Mouse (Mus musculus) intestine, embryonic 16.5 days (tissue): ENCODE data around the gene Acadm. TPM values are rescaled to one million over a fixed set of nuclear protein-coding genes. Genes with fewer than 3 reads are reported as not detected.

Source experiments
- ATAC-seq: fragments of 200-750 bp; cut with Nextera tagmentation; 2 replicates; pipeline ENCODE4 v1.8.0; 2017; ENCODE audit warnings: moderate TSS enrichment, moderate library complexity
- H3K27ac ChIP-seq: fragments of 300-500 bp; sonication (generic); 2 replicates; pipeline ENCODE4 v1.5.1; 2014; ENCODE audit warnings: mild to moderate bottlenecking, low read length
- H3K27me3 ChIP-seq: fragments of 300-500 bp; sonication (generic); replicated peaks from 2 replicates; pipeline ENCODE4 v1.6.1; 2014; ENCODE audit warnings: low read length, control low read depth, mixed read lengths; ENCODE audit not compliant: control insufficient read depth, insufficient read depth
- H3K36me3 ChIP-seq: fragments of 300-500 bp; sonication (generic); 2 replicates; pipeline ENCODE4 v1.6.1; 2014; ENCODE audit warnings: low read length, control low read depth; ENCODE audit not compliant: control insufficient read depth, insufficient read depth
- H3K4me1 ChIP-seq: fragments of 300-500 bp; sonication (generic); 2 replicates; pipeline ENCODE4 v1.6.1; 2014; ENCODE audit warnings: low read length, control low read depth, mixed read lengths; ENCODE audit not compliant: control insufficient read depth, insufficient read depth
- H3K4me2 ChIP-seq: fragments of 300-500 bp; sonication (generic); 2 replicates; pipeline ENCODE4 v1.6.1; 2014; ENCODE audit warnings: low read depth, low read length, control low read depth
- H3K4me3 ChIP-seq: fragments of 300-500 bp; sonication (generic); 2 replicates; pipeline ENCODE4 v1.5.1; 2014; ENCODE audit warnings: mild to moderate bottlenecking, low read length
- H3K9ac ChIP-seq: fragments of 300-500 bp; sonication (generic); 2 replicates; pipeline ENCODE4 v1.6.1; 2014; ENCODE audit warnings: low read depth, low read length
- H3K9me3 ChIP-seq: fragments of 300-500 bp; sonication (generic); 2 replicates; pipeline ENCODE4 v1.6.1; 2016; ENCODE audit warnings: low read length, control low read depth; ENCODE audit not compliant: control insufficient read depth
- WGBS: fragments of 180-500 bp; shearing (Covaris S2); extraction: QIAGEN DNeasy Blood & Tissue Kit; methylation state at CpG from one replicate; pipeline ENCODE4 v1.1.7; 2014; 5-methylcytosine and 5-hydroxymethylcytosine counted together
- polyA plus RNA-seq: library from polyadenylated mRNA; unstranded; fragments of >200 nt; fragmentation: Nextera tagmentation; extraction: Ambion mirVana; gene quantifications from 2 replicates; pipeline ENCODE4 v1.2.1, GENCODE M21; 2015

Acadm gene
- polyA plus RNA-seq, 1 experiment from 2014 or later: 146 TPM

DNA sequence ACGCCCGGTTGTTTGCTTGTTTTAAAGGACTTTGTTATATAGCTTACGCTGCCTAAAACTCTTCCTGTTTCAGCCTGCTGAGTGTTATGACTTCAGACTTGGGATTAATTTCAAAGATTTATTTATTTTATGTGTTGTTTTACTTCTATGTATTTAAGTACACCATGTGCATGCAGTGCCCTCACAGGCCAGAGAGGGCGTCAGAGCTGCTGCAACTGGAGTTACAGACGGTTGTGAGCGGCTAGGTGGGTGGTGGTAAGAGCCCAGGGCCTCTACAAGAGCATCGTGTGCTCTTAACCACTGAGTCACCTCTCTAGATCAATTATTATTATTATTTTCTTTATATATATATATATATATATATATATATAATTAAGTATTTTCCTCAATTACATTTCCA is 18.1 kb downstream of the Acadm start:
- Histone ChIP-seq H3K4me1 (no peaks in the 10 kb centered on the region), H3K9me3 (no peaks in the 10 kb centered on the region), H3K36me3 (peaks cover 8% of the 10 kb centered on the region), H3K27ac (no peak overlapping the region), H3K27me3 (no peaks in the 10 kb centered on the region), H3K4me2 (no peak overlapping the region), H3K9ac (no peak overlapping the region), H3K4me3 (no peak overlapping the region)
- ATAC-seq: no peak
- 88% methylated on average over 7 of the region's 7 CpGs for WGBS

DNA sequence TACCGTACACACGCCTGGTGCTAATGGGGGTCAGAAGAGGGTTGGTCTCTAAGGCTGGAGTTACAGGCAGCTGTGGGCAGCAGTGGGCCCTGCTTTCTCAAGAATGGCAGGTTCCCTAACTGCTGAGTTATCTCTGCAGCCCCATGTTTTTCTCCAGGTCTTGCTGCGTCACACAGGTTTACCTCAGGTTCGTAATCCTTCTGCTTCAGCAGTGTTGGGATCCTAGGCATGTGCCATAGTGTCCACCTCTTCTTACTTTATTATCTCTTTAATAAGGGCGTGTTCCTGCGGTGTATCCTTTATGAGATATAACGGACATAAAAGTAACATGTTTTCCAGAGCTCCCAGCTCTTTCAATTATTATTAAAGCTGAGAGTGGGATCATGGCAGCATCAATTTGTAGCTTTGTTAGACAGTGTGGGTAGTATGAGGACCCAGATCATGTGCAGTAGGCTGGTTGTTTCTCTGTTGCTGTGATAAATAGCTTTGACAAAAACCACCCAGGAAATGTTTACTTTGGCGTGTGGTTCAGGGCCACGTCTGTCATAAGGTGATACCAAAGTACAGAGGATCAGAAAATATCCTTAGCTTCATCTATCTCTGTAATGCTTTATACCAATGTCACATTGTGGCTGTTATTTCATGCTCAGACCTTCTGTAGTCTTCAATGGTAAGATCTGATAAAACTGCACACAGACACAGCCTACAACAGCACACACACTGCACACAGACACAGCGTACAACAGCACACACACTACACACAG is 23.1 kb downstream of the Acadm start:
- Histone ChIP-seq H3K4me2 (no peak overlapping the region), H3K9me3 (no peaks in the 10 kb centered on the region), H3K4me3 (no peak overlapping the region), H3K4me1 (no peaks in the 10 kb centered on the region), H3K9ac (no peak overlapping the region), H3K27me3 (no peaks in the 10 kb centered on the region), H3K36me3 (no peaks in the 10 kb centered on the region), H3K27ac (no peak overlapping the region)
- 80% methylated on average over 10 of the region's 10 CpGs for WGBS
- ATAC-seq: no peak

DNA sequence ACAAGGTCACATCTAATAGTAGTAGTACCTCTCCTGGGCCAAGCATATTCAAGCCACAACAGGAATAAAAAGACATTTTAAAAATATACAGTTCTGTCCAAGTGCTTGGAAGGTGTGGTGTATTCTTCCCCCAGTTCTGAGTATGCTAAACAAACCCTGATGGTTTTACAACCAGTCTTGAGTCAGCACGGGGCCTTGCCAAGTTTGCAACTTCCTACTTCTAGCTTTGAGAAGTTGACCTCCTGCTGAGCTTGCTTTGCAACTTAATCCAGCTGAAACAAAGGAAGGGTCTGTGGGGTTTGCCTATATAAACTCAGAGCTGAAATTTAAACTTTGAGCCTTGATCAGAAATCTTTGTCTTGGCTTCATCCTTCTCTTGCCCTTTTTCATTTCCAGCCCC is 27.2 kb downstream of the Acadm start:
- no peaks in the 10 kb centered on the region for H3K36me3 ChIP-seq
- no peak overlapping the region for H3K27ac ChIP-seq
- no peak overlapping the region for H3K9ac ChIP-seq
- no peaks in the 10 kb centered on the region for H3K27me3 ChIP-seq
- H3K4me2 ChIP-seq: no peak overlapping the region
- ATAC-seq: no peak
- no peaks in the 10 kb centered on the region for H3K9me3 ChIP-seq
- 4% methylated on average over 1 of the region's 1 CpGs for WGBS
- H3K4me1 ChIP-seq: 0 out of 2 replicates have a peak, but pooled peaks cover 3% of the 10 kb centered on the region
- no peak overlapping the region for H3K4me3 ChIP-seq

DNA sequence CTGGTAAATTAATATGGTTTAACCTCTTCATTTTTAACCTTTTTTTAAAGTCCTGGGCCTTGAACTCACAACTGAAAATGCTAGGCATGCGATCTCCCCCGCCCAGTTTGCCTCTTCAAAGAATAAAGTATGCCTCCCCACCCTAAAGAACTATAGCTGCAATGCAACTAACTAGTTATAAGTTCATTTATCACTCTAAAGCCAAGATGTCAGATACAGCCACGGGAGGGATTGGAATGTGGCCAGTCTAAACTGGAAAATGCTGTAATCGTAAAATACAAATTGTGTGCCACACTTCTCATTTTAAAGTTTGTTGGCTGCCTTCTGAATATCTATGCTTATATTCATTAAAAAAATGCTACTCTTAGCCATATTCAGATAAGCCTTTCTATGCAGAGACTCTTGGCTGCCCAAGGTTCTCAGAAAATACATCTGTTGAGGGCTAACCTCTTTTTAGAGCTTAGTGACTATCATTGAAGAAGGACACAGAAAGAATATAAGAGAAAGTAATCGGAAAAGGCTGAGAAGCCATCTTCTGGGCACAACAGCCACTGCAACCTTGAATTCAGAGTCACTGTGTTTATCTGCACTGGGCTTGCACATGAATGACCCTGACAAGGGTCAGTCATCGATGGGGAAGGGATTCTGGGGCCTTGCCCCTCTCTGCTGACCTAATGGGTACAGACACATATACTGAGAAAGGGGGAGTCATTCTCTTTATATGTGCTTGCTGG is 30.8 kb downstream of the Acadm start:
- H3K9me3 ChIP-seq: no peaks in the 10 kb centered on the region
- H3K4me3 ChIP-seq: peak overlapping the region; percentile 69; the same call in 1 of the 2 replicates
- peaks cover 26% of the 10 kb centered on the region for H3K4me1 ChIP-seq
- H3K4me2 ChIP-seq: peak overlapping the region; percentile 80
- peak overlapping the region; percentile 94; the same call in 1 of the 2 replicates for H3K27ac ChIP-seq
- no peaks in the 10 kb centered on the region for H3K27me3 ChIP-seq
- ATAC-seq: no peak
- 30% methylated on average over 6 of the region's 6 CpGs for WGBS
- peak overlapping the region; percentile 76; the same call in 1 of the 2 replicates for H3K9ac ChIP-seq
- H3K36me3 ChIP-seq: peaks cover 12% of the 10 kb centered on the region; the same call in 1 of the 2 replicates

DNA sequence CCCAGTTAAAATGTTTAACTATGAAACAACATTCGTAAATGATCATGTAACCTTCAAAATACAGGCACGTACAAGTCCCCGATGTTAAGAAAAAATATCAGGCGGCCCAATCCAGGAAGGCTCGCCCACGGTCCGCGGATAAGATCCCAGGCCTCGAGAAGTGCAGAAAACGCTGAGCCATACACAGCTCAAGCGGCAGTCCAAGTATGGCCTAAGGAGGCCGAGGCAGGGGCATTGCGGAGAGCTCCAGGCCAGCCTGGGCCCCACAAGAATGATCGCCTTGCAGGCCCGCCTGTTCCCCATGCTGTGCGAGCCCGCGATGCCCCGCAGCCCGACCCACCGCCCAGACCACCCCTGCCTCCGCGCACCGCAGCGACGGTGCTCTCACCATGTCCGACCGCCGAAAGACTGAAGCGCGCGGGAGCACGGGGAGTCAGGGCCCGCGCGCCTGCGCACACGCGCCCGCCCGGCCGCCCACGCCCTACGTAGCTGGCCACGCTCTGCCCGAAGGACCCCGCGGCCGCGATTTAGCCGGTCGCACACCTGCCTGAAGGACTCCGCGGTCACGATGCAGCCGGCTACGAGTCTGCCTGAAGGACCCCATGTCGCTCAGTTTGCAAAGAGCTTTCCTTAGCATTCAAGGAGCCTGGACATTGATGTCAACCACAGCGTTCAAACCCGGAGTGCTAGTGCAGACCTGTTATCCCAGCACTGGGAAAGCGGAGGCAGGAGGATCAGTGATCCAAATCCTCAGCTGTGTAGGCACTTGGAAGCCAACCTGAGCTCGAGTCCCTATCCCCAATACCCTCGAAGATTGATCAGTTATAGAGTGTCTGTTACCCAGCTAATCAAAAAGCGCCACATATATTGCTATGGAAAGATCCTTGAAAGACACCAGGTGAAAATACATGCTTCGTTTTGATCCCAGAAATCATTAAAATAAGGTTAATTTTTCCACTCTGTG is 31.6 kb downstream of the Acadm start, which contains the start of gene Rabggtb:
Gene Rabggtb, minus strand, starts transcription at position 464 of the 964 bp plus-strand sequence.
- Histone ChIP-seq H3K27ac (peak within 1 kb of the TSS; percentile 94), H3K4me3 (peak within 1 kb of the TSS; percentile 69), H3K4me1 (peaks cover 26% of the 10 kb centered on the region), H3K9me3 (no peaks in the 10 kb centered on the region), H3K27me3 (no peaks in the 10 kb centered on the region), H3K9ac (peak within 1 kb of the TSS; percentile 97), H3K4me2 (peak within 1 kb of the TSS; percentile 80), H3K36me3 (peaks cover 16% of the 10 kb centered on the region)
- WGBS: under 1% methylated on average over 65 of the region's 65 CpGs
- ATAC-seq: peak; percentile 94

DNA sequence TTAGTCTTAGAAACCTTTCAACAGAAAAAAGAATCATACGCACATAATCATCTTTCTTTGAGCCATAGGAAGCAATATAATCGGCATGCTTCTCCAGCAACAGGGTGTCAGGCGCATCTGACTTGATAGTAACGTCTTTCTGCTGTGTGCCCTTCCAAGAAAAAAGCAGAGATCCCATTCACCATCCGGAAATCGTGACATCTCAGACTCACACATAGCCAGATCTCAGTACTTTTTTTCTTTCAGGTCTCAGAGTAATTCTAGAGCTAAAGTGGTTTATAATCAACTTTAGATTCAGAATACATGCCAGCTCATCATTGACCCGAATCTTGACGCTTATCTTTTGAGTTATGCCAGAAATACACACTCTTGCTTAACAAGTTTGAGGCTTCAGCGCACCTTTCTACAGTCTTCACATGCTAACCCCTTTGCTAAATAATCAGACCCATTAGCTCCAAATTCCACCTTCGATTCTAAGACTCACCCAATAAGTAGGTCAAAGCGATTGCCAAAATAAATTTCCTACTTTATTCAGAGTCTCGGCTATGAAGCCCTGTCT is 32.5 kb downstream of the Acadm start:
- Histone ChIP-seq H3K4me2 (peak overlapping the region; percentile 66), H3K9me3 (no peaks in the 10 kb centered on the region), H3K9ac (peak overlapping the region; percentile 97), H3K36me3 (peaks cover 19% of the 10 kb centered on the region), H3K27ac (peak overlapping the region; percentile 84), H3K27me3 (no peaks in the 10 kb centered on the region), H3K4me1 (peaks cover 26% of the 10 kb centered on the region), H3K4me3 (peak overlapping the region; percentile 69)
- no peak for ATAC-seq
- WGBS: 3% methylated on average over 12 of the region's 12 CpGs

DNA sequence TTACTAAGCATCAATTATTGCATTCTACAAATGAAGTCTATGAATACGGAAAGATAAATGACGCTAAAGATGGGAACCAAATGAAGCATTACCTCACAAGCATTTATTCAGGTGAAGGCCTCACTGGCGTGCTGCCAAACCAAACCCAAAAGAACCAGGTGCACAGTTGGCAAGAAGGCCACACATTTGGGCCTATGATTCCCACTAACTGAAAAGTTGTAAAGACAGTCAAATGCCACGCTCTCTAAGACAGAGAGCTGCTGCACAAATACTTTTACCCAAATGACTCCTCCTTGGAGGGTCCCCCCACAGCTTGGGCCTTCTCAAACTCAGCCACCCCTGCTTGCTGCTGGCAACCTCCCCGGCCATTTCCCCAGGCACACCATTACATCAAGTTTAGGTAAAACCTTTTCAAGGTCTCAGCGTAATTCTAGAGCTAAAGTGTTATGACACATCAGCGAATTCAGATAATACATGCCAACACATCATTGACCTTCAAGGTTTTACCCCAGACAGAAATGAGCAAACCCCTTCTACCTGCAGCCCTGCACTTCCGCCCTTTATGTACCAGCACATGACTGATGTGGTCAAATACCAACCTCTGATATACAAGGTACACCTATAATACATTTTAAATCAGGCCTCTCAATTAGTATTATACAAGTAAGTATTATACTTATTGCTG is 33.1 kb downstream of the Acadm start:
- Histone ChIP-seq H3K9me3 (no peaks in the 10 kb centered on the region), H3K27ac (peak overlapping the region; percentile 68), H3K9ac (peak overlapping the region; percentile 97), H3K36me3 (peaks cover 19% of the 10 kb centered on the region), H3K4me3 (peak overlapping the region; percentile 69), H3K4me1 (peaks cover 26% of the 10 kb centered on the region), H3K27me3 (no peaks in the 10 kb centered on the region), H3K4me2 (peak overlapping the region; percentile 66)
- no peak for ATAC-seq
- 35% methylated on average over 8 of the region's 8 CpGs for WGBS

DNA sequence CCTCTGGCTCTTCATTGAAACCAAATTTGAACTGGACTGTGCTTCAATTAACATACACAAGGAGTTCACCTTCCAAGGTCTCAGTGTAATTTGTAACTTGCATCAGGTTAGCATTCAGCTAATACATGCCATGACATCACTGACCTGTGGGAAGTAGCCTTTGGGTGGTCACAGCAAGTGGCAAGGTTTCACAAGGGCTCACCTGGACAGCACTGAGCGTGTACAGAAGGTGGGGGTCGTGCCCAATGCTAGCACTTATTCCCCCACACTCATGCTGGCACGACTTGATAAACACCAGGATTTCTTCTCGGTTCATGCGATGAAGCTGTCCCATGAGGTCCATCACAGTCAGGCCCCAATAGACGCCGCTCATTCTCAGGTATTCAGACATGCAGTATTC is 33.9 kb downstream of the Acadm start:
- Histone ChIP-seq H3K36me3 (peaks cover 26% of the 10 kb centered on the region), H3K9ac (peak overlapping the region; percentile 97), H3K4me2 (peak overlapping the region; percentile 66), H3K27me3 (no peaks in the 10 kb centered on the region), H3K4me1 (peaks cover 26% of the 10 kb centered on the region), H3K4me3 (peak overlapping the region; percentile 69), H3K27ac (peak overlapping the region; percentile 68), H3K9me3 (no peaks in the 10 kb centered on the region)
- ATAC-seq: no peak
- WGBS: 60% methylated on average over 7 of the region's 7 CpGs
